Mouse (Mus musculus): ENCODE measurements at regions not wholly inside any gene's neighbourhood (a gene's known extent, or its start where the extent isn't known, plus 50 kb on each side); places are given as distances from the start of the nearest gene placed in this dataset.

DNA sequence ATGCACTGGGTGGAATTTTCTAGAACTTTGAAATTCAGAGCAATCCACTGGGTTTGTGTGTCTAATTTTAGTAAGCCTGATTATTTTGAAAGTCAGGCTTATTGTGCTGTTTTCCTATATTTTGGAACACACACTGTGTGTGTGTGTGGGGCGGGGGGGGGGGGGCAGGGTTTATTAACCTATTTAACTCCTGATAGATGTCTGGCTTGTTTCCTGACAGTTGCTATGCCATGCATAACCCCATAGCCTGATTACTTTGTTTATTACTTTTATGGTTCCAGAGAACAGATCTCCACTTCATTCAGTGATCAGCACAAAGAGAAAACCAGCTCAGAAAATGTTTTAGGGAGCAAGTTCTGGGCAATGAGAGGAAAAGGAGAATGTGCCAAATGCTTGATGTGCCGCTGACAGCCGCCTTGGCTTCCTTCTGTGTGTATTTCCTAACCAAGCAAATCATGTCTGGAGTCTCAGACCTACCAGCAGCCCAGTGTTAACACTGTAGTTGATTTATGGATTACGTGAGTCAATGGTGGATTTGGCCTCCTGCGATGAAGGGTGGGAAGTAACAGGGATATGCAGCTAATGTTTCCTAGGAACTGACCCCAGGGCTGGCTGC is 274.9 kb downstream of the Myh15 start:
- Histone ChIP-seq H3K4me3 (no peak overlapping the region), H3K4me1 (no peaks in the 10 kb centered on the region), H3K36me3 (no peaks in the 10 kb centered on the region), H3K27ac (replicated peaks) (no peak overlapping the region), H3K4me2 (no peak overlapping the region), H3K9ac (no peak overlapping the region), H3K27me3 (replicated peaks) (no peaks in the 10 kb centered on the region), H3K9me3 (no peaks in the 10 kb centered on the region)
- WGBS: 59% methylated on average over 5 of the region's 5 CpGs
- no peak for ATAC-seq (ENCODE audit: extremely low read depth, insufficient number of reproducible peaks, low FRiP score, low TSS enrichment)

DNA sequence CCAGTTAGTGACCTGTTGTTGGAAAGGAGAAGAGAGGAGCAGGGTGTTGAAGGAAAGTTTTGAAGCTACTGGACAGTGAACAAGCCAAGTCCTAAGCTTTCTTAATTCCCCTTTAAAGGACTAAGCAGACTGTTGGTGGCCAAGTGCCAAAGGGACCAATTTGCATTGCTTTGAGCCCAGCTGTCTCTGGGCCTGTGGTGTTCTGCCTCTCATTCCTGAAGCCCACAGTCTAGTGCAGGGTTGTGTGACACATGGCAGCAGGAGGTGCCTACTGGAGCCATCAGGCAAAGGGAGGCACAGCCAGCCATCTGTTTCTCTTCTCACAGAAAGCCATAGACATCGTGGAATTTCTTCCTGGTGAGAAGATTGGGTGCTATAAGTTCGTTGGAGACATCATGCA is 278.6 kb downstream of the Myh15 start:
- H3K27ac ChIP-seq (replicated peaks): no peak overlapping the region
- no peak overlapping the region for H3K4me2 ChIP-seq
- no peak overlapping the region for H3K9ac ChIP-seq
- H3K27me3 ChIP-seq (replicated peaks): no peaks in the 10 kb centered on the region
- no peaks in the 10 kb centered on the region for H3K9me3 ChIP-seq
- H3K4me1 ChIP-seq: no peaks in the 10 kb centered on the region
- ATAC-seq (ENCODE audit: extremely low read depth, insufficient number of reproducible peaks, low FRiP score, low TSS enrichment): no peak
- no peaks in the 10 kb centered on the region for H3K36me3 ChIP-seq
- no peak overlapping the region for H3K4me3 ChIP-seq
- 32% methylated on average over 2 of the region's 2 CpGs for WGBS

DNA sequence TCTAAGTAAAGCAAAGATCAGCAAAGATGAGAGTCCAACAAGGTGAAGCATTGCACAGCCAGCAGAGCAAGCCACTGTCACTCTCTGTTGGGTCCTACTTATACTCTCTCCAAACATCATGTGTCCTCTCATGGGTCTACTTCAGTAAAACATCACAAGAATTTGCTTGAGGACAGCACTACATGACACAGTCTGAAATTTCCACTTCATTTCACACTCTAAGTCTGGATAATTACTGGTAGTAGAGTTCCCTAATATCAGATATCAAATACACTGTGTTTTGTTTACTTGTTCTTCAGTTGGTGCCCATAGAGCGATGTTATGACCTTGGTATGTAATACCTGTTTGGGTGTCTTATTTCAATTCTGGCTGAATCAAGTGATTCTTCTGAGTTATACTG is 280.7 kb downstream of the Myh15 start:
- Histone ChIP-seq H3K36me3 (no peaks in the 10 kb centered on the region), H3K4me1 (no peaks in the 10 kb centered on the region), H3K9me3 (no peaks in the 10 kb centered on the region), H3K4me3 (no peak overlapping the region), H3K27me3 (replicated peaks) (no peaks in the 10 kb centered on the region), H3K4me2 (no peak overlapping the region), H3K9ac (no peak overlapping the region), H3K27ac (replicated peaks) (no peak overlapping the region)
- 77% methylated on average over 1 of the region's 1 CpGs for WGBS
- no peak for ATAC-seq (ENCODE audit: extremely low read depth, insufficient number of reproducible peaks, low FRiP score, low TSS enrichment)

DNA sequence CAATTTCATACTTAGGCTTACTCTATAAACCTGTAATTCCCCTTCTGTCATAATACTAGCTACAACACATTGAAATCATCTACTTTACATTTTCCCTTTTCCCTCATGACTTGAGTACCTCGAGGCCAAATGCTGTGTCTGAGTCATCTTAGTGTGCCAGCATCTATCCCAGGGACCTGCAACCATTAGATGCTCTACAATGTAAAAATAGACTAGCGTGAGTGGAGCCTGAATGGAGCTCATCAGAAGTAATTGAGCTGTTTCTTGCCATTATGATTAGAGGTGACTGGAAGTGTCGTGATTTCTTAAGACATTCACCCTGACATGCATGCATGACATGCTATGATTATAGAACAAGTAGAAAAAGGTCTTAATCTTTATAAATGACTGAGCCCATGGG is 301.1 kb downstream of the Myh15 start:
- Histone ChIP-seq H3K9ac (no peak overlapping the region), H3K27ac (replicated peaks) (no peak overlapping the region), H3K27me3 (replicated peaks) (no peaks in the 10 kb centered on the region), H3K4me3 (no peak overlapping the region), H3K4me2 (no peak overlapping the region), H3K4me1 (no peaks in the 10 kb centered on the region), H3K36me3 (no peaks in the 10 kb centered on the region), H3K9me3 (no peaks in the 10 kb centered on the region)
- ATAC-seq (ENCODE audit: extremely low read depth, insufficient number of reproducible peaks, low FRiP score, low TSS enrichment): no peak
- 69% methylated on average over 3 of the region's 3 CpGs for WGBS

DNA sequence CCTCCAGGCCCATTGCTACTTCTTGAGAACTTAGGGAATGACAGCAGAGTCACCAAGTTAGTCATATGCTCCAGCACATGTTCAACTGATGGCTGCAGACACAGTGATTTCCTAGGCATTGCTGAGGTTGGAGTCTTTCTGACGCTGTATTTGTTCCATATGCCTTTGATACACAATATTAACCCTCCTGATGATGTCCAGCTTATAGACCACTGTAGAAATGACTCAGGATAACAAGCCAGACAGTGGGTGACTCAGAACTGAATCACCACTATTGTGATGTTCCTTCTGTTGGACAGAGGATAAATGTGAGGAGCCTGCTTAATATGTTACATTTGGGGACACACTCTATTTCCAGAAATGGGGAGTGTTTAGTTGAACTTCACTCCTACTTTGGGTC is 304.4 kb downstream of the Myh15 start:
- no peak overlapping the region for H3K4me2 ChIP-seq
- no peaks in the 10 kb centered on the region for H3K9me3 ChIP-seq
- H3K4me1 ChIP-seq: no peaks in the 10 kb centered on the region
- ATAC-seq (ENCODE audit: extremely low read depth, insufficient number of reproducible peaks, low FRiP score, low TSS enrichment): no peak
- no peak overlapping the region for H3K9ac ChIP-seq
- no peak overlapping the region for H3K27ac ChIP-seq (replicated peaks)
- H3K4me3 ChIP-seq: no peak overlapping the region
- no peaks in the 10 kb centered on the region for H3K36me3 ChIP-seq
- 79% methylated on average over 1 of the region's 1 CpGs for WGBS
- no peaks in the 10 kb centered on the region for H3K27me3 ChIP-seq (replicated peaks)

DNA sequence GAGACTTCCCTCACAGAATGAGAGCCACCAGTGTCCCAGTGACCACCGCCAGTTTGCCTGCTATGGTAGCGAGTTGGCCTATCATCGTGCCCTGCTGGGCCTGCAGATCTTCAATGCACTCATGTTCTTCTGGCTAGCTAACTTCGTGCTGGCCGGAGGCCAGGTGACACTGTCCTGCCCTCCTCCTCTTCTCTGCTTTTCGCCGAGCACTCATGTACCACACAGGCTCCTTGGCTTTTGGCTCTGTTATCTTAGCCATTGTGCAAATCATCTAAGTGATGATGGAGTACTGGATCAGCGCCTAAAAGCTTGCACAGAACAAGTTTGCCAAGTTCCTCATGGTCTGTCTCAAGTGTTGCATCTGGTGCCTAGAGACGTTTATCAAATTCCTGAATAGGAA is 312.2 kb downstream of the Myh15 start:
- H3K9ac ChIP-seq: no peak overlapping the region
- no peaks in the 10 kb centered on the region for H3K9me3 ChIP-seq
- peaks cover 11% of the 10 kb centered on the region for H3K4me1 ChIP-seq
- H3K4me3 ChIP-seq: no peak overlapping the region
- H3K27me3 ChIP-seq (replicated peaks): no peaks in the 10 kb centered on the region
- peak; percentile 19; the same call in 1 of the 2 replicates for ATAC-seq (ENCODE audit: extremely low read depth, insufficient number of reproducible peaks, low FRiP score, low TSS enrichment)
- peak overlapping the region; percentile 16; the same call in 1 of the 2 replicates for H3K4me2 ChIP-seq
- 37% methylated on average over 9 of the region's 9 CpGs for WGBS
- H3K36me3 ChIP-seq: no peaks in the 10 kb centered on the region
- no peak overlapping the region for H3K27ac ChIP-seq (replicated peaks)

DNA sequence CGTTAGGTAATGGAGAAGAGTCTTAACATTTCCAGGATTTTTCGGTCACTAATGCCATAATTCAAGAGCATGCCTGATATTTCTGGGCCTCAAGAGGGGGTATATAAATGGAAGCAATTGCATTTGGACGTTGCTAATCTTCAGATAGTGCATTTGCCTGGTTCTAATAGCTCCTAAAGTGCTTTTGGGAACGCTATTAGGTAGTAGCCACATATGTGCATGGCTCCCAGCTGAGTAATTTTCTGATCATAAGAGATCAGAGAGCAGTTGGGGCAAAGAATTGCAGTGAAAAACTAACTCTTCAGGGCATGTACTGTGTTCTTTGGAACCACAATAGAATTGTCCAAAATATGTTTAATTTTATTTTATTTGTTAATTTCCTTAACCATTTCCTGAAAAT is 317.8 kb downstream of the Myh15 start:
- Histone ChIP-seq H3K27ac (replicated peaks) (no peak overlapping the region), H3K4me2 (no peak overlapping the region)
- WGBS: 61% methylated on average over 4 of the region's 4 CpGs

DNA sequence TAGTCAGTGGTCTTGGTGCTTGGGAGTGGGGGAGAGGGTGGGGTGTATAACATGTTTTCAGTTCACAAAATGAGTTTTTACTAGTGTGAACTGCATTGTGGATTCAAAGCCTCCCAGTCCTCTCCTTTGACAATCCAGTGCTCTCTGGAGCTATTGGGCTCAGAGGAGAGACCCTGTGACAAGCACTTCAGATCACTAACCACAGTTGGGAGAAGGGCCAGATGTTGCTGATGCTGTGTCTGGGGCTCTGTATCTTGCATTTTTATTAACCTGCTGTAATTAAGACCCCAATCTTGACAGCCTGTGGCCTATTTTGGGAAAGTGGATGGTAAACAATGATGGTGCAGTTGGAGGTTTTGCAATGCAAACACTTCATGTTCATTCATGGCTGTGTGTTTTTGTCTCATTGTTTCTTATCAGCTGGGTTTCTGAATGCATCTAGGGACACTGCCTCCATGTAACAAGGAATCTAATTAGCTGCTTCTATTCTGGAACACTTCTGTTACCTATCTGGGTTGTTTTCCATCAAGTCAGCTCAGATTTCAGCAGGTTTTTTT is 320.0 kb upstream of the Ift57 start:
- ATAC-seq (ENCODE audit: extremely low read depth, insufficient number of reproducible peaks, low FRiP score, low TSS enrichment): no peak
- H3K36me3 ChIP-seq: no peaks in the 10 kb centered on the region
- H3K9me3 ChIP-seq: no peaks in the 10 kb centered on the region
- no peak overlapping the region for H3K9ac ChIP-seq
- no peak overlapping the region for H3K27ac ChIP-seq (replicated peaks)
- H3K4me3 ChIP-seq: no peak overlapping the region
- no peaks in the 10 kb centered on the region for H3K4me1 ChIP-seq
- no peak overlapping the region for H3K4me2 ChIP-seq
- H3K27me3 ChIP-seq (replicated peaks): no peaks in the 10 kb centered on the region

More for the DNA sequence above, 317.8 kb downstream of the Myh15 start:
- Histone ChIP-seq H3K9me3 (no peaks in the 10 kb centered on the region), H3K4me1 (no peaks in the 10 kb centered on the region), H3K4me3 (no peak overlapping the region), H3K36me3 (no peaks in the 10 kb centered on the region), H3K9ac (no peak overlapping the region), H3K27me3 (replicated peaks) (no peaks in the 10 kb centered on the region)
- no peak for ATAC-seq (ENCODE audit: extremely low read depth, insufficient number of reproducible peaks, low FRiP score, low TSS enrichment)

DNA sequence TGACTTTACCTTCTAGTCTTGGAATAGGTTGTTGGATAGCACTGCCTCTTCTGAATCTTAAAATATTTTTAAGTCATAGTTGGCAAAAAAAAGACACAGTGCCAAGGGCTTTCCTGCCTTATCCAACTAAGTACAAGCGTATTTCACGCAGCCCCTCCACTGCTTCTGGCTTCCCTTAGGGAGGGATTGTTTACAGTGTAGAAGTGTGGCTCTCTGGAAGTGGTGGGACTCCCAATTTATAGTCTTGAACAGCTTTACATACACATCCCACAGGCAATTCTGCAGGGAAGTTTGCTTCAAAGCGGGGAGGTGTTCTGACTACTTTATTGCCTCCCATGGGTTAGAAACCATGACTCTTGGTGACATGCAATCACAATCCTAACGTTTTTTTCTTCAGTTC is 310.9 kb upstream of the Ift57 start:
- Histone ChIP-seq H3K27me3 (replicated peaks) (no peaks in the 10 kb centered on the region), H3K9ac (no peak overlapping the region), H3K4me1 (no peaks in the 10 kb centered on the region), H3K4me2 (no peak overlapping the region), H3K36me3 (no peaks in the 10 kb centered on the region), H3K4me3 (no peak overlapping the region), H3K27ac (replicated peaks) (no peak overlapping the region), H3K9me3 (no peaks in the 10 kb centered on the region)
- 58% methylated on average over 4 of the region's 4 CpGs for WGBS
- ATAC-seq (ENCODE audit: extremely low read depth, insufficient number of reproducible peaks, low FRiP score, low TSS enrichment): no peak

DNA sequence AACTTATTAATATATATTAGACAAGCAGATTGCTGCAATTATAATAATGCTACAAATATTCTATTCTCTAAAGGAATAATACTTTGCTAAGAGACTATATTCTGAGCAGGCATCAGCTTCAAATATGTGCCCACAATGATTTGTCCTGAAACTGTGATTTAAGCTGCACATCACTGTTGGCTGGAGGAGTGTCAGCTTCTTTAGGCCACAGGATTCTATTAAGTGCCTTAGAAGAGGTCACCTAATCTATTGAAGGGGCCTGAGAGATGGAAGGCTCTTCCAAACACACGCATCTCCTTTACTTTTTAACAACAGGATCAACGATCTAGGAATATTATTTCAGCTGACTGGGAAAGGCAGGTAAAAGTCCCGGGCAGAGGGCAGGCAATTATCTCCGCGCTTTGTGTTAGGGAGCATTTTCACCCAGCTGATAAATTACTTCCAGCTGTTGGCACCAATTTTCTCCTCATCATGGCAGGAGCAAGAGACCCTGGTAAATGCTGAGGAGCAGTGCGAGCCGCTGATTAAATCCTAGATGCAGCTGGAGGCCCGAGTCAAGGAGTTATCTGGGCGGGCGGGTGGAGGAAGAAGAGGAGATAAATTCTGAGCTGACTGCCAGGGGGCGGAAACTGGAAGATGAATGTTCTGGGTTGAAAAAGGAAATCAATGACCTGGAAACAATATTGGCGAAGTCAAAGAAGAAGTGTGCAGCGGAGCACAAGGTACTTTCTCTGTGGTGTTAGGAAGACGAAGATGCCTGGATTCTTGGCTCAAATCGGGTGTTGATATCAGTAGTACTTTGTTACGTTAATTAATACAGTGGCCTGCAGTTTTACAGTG is 290.9 kb upstream of the Ift57 start:
- ATAC-seq (ENCODE audit: extremely low read depth, insufficient number of reproducible peaks, low FRiP score, low TSS enrichment): no peak
- Histone ChIP-seq H3K4me2 (peak overlapping the region; percentile 46), H3K36me3 (no peaks in the 10 kb centered on the region), H3K9me3 (no peaks in the 10 kb centered on the region), H3K4me3 (peak overlapping the region; percentile 14), H3K27ac (replicated peaks) (no peak overlapping the region), H3K4me1 (peaks cover 9% of the 10 kb centered on the region; the same call in 1 of the 2 replicates), H3K27me3 (replicated peaks) (peaks cover 6% of the 10 kb centered on the region), H3K9ac (no peak overlapping the region)
- 18% methylated on average over 16 of the region's 16 CpGs for WGBS

DNA sequence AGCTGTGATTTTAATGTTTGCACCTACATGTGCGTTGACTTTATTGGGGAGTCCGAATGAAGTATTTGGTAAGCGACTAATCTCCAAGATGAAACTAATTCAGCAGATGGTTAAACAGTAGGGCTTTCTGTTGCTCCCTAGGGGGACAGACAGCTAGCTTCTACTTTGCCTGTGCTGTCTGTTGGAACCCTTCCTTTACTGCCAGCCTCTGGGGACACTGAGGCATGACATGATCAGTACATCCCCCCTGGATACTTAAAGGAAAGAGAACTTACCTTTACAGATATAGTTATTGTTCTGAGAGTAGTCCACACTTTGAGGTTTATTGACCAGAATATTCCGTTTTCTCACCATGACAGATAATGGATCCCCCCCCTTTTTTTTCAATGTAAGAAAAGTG is 289.8 kb upstream of the Ift57 start:
- 85% methylated on average over 4 of the region's 4 CpGs for WGBS
- H3K27ac ChIP-seq (replicated peaks): no peak overlapping the region
- H3K36me3 ChIP-seq: no peaks in the 10 kb centered on the region
- H3K4me3 ChIP-seq: no peak overlapping the region
- H3K27me3 ChIP-seq (replicated peaks): peaks cover 6% of the 10 kb centered on the region
- no peak overlapping the region for H3K9ac ChIP-seq
- no peak overlapping the region for H3K4me2 ChIP-seq
- no peaks in the 10 kb centered on the region for H3K9me3 ChIP-seq
- no peak for ATAC-seq (ENCODE audit: extremely low read depth, insufficient number of reproducible peaks, low FRiP score, low TSS enrichment)
- peaks cover 9% of the 10 kb centered on the region; the same call in 1 of the 2 replicates for H3K4me1 ChIP-seq

DNA sequence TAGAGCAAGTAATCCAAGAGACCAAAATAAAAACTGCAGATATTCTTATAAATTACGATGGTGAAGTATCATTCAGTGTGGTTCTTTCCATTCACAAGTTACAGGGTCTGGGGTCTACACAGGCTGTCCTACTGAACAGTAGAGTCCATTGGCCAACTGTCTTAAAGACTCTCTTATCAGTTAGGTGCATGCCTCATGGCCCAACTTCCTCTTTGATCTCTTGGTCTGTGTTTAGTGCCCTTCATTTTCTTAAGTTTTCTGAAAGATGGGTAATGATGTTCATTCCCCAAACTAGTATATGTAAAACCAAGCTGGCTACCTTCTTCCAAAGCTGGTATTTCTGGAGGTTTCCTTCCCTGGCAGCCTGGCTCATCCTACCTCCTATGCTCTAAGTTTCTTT is 268.7 kb upstream of the Ift57 start:
- no peak overlapping the region for H3K4me2 ChIP-seq
- no peak overlapping the region for H3K27ac ChIP-seq (replicated peaks)
- H3K9me3 ChIP-seq: no peaks in the 10 kb centered on the region
- no peak overlapping the region for H3K4me3 ChIP-seq
- no peak for ATAC-seq (ENCODE audit: extremely low read depth, insufficient number of reproducible peaks, low FRiP score, low TSS enrichment)
- H3K27me3 ChIP-seq (replicated peaks): no peaks in the 10 kb centered on the region
- H3K4me1 ChIP-seq: no peaks in the 10 kb centered on the region
- no peaks in the 10 kb centered on the region for H3K36me3 ChIP-seq
- H3K9ac ChIP-seq: no peak overlapping the region
- WGBS: 91% methylated on average over 1 of the region's 1 CpGs
